Mouse (Mus musculus) fat pad, adult 2 months (tissue): ENCODE measurements around the gene Gngt2.

ENCODE experiments used
- DNase-seq: peaks from one replicate; pipeline ENCODE4 v3.0.0-alpha.2; 2011; ENCODE audit warnings: low read depth, low spot score; ENCODE audit errors: extremely low read depth

Gene Gngt2

DNA sequence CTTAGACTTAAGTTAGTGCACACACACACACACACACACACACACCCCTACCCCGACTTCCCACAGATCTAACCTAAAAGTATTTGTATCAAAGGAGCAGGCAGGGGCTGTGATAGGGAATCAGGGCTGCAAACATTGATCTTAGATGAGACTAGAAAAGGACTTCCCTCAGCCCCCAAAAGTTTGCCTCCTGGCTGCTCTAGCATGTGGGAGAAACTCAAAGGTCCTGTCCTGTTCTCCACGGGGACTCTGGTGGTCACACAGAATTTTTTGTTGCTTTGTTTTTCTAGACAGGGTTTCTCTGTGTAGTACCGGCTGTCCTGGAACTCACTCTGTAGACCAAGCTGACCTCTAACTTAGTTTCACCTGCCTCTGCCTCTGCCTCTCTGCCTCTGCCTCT is 11.4 kb upstream of the Gngt2 start:
- DNase-seq = no peak

DNA sequence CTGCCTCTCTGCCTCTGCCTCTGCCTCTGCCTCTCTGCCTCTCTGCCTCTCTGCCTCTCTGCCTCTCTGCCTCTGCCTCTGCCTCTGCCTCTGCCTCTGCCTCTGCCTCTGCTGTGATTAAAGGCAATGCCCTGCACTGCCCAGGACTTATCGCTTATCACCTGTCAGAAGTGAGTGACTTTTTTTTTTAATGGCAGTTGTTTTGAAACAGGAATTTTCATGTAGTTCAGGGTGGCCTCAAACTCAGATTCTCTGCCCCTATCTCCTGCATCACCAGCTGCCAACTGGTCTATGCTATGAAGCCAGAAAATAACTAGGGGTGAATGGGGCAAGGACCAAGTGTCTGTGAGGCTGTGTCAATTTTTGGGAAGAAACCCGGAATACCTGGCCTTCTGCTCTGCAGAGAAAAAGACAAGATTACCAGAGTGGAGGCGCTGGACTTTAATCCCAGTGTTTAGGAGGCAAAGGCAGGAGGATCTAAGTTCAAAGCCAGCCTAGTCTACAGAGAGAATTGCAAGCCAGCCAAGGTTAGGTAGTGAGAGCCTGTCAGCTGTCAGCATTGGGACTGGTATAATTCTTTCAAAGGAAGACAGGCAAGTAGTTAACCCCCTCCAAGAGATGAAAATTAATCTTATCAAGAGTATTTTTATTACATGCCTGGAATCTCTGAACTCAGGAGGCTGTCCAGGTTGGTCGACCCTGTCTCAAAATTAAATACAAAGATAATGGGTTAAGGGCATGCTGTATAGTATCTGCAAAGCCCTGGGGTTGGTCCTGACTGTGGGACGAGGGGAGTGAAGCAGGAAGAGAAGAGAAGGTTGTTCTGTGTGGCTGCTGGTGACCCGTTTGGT is 10.5 kb upstream of the Gngt2 start:
- no peak for DNase-seq

GRCm38 (mm10) chr11:95827168-95827447 is 9.9 kb upstream of the Gngt2 start:
- no peak for DNase-seq

DNA sequence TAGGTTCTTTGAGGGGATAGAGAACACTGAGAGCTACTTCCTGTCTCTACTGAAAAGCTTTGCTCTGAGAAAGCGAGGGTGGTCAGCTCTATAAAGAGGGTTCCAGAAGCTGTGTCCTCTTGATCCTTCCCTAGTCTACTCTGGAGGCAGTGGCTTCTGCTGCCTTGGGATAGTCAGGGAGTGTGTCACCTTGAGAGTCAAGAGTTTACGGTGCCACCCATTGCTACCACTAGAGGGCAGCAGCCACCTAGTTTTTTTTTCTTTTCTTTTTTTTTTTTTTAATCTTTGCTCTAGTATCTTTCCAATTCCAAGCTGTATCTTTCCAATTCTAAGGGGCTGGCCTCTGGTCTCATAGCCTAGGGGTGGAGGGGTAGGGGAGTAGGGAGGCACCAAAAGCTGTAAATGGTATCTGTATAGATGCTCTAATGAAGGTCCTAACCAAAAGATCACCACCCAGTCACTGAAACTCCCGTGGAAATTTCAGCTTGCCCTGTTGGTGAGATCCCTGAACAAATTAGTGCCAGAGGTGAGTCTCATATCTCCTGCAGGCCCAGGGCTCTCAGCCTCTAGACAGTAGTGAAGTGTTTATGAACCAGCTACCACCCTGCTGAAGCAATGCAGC is 9.4 kb upstream of the Gngt2 start:
- no peak for DNase-seq

DNA sequence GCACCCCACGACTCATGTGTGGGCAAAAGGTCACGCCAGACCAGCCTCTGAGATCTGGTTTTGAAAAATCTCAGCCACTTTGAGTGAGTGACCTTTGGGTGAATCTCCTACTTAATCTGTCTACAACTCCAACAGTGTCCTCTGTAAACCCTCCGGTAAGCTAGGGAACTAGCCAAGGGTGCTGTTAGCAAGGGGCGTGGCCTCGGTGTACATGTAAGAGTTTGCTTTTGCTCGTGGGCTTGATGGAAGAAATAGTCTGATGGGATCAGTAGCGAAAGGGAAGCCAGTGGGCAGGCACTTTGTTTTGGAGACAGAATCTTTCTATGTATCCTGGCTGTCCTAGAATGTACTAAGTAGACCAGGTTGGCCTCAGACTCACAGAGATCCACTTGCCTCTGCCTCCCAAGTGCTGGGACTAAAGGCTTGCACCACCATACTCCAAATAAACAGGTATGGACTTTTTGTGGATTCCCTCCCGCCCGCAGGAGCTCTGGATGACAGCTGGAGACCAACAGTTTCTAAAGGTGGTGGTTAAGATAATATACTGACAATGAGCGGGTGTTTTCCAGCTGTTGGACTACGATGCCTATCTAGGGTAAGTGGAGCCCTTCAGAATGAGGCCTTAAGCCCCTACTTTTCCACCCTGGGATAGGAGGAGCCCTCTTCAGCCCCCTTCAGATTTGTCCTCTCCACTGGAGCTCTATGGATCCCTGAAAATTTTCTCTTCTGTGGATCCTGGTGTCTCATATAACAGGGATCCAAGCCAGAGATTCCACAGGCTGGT is 8.6 kb upstream of the Gngt2 start:
- DNase-seq = no peak

DNA sequence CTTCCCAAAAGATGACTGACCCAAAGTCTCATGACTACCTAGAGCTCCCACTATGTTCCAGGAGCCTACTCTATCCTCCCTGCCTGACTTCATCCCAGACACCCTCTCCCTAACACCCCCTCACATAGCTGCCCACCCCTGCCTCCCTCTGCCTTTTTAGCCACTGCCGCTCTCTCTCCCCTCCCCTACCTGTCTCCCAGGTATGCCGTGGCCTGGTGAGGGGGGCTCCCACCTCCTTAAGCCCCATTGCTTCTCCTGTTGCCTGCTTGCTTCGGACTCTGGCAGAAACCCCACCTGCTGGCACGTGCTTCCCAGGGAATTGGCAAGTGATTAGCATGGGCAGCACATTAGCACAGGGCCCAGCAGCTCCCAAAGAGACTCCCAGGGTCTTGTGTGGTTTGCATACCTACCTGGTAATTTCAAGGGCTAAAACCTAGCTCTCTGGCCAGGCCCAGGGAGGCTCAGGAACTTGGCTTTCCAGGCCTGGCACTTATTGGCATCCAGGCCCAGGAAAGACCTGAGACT is 7.4 kb upstream of the Gngt2 start:
- no peak for DNase-seq

GRCm38 (mm10) chr11:95830411-95831275 is 6.4 kb upstream of the Gngt2 start:
- no peak for DNase-seq

- no peak for DNase-seq
Observed at GRCm38 (mm10) chr11:95831276-95831619, 5.8 kb upstream of the Gngt2 start.

DNA sequence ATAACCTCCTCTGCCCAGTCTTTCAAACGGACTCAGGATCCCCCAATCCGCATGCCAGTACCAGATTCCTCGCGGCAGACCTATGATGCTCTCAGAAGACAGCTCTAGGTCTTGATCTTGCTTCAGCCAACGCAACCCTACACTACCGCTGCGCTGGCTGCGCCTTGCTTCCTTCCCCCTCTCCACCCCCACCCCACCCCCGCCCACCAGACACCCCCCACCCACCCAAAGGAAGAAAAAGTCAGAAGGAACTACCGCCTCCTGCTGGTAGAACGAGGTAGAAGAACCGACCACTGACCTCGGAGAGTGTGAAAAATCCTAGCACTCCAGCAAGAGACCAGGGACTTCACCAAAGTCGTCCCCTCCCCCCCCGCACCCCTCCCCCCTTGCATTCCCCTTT is 5.4 kb upstream of the Gngt2 start:
- DNase-seq = no peak

DNA sequence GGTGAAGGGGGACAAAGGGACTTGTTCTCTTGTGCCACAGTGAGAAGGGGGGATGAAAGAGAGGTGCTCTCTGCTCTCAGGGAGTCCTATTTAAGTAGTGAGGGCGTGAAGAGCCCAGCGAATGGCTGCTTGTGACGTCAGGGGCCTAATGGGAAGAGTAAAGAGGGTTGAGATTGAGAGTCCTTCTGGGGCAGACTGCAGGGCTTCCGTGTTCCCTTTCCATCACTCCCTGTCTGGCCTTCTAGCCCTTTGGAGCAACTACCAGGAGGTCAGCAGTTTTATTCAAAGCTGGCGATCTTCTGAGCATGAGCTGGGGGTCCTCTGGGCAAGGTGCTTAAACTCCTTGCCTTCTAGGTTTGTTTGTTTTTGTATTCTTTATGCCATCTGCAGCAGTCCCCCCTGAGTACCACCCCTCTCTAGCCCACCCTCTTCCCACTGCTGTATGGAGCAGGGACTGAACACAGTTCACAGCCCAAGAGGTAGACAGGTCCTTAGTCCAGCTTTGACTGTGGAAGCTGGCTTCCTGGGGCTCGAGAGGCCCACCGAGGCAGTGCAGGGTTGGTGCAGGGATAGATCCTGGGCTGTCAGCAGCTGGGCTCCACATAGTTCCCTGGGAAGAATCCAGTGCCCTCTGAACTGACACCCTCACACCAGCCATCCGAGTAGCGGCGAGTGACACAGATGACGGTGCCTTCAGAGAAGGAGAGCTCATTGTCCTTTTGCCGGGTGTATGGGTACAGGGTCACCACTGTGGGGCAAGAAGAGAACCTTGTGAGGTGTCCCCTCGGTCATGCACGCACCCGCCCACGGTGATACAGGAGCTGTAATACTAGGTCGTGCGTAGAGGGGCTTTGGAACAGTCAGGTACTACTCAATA is 4.6 kb upstream of the Gngt2 start:
- no peak for DNase-seq

DNA sequence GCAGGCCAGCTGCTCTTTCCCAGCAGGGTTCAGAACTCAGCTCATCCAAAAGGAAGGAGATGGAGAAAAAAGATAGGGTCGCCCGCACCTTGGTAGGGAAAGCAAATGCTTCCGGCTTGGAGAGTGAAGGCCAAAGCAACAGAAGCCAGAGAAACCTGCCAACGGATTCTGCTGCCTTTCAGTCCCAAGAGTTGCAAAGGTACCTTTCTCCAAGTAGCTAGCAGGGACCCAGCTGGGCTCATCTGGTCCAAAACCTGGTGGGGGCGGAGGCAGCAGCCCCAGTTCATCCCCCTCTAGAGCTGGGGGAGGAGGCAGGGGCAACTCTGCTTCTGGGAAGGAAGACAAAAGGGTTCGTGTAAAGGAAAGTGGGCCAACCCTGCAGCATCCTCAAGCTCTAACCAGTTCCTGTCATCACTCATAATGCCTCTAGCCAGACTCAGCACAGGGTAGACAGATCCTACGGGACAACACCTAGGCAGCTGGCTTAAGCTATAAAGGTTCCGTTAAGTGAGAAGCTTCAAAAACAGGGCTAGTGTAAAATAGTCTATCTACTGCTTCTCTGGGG is 3.9 kb upstream of the Gngt2 start:
- DNase-seq = no peak

DNA sequence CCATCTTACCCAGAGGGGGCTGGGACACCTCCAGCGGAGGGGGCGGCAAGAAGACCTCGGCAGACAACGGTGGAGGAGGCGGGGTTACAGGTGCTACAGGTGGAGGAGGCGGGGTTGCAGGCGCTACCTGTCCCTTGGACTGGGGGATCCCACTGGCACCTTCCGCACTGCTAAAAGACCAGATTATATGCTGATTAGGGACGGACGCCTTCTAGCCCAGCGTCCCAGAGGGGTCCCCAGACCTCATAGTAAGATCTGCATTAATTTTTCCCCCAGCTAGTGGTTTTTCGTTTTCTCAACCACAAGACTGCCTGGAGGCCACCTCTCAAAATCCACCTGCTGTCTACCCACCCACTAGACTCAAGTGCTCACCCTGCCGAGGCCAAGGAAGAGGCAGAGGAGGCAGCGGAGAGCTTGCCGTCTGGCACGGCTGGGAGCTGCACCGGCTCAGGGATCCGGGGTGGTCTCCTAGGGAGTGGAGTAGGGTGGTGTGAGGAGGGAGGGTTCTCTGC is 3.3 kb upstream of the Gngt2 start:
- DNase-seq = no peak

DNA sequence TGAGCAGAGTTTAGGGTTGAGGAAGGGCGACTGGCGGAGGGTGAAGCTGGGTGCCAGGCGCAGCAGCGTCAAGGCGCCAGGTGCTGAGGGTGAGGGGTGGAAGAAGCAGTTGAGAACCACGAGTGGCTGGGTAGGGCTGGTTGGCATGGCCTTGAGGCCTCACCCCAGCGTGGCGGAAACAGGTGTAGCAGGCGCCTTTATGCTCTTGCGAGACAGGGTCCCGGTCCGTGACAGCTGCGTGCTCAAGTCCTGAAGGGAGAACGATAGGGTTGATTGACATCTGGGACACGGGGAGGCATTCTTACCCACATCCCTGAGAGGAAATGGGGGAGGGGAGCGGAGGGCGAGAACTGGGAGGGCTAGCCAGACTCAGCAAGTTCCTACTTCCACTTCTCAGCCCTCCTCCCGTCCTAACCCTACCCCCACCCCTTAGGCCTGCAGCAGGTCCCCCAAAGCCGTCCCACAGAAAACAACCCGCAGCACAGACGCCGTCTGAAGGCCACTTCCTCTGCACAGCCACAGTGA is 2.8 kb upstream of the Gngt2 start:
- no peak for DNase-seq

GRCm38 (mm10) chr11:95834742-95835710 is 2.0 kb upstream of the Gngt2 start:
- DNase-seq = no peak

GRCm38 (mm10) chr11:95835832-95836231 is 1.2 kb upstream of the Gngt2 start:
- DNase-seq = no peak

DNA sequence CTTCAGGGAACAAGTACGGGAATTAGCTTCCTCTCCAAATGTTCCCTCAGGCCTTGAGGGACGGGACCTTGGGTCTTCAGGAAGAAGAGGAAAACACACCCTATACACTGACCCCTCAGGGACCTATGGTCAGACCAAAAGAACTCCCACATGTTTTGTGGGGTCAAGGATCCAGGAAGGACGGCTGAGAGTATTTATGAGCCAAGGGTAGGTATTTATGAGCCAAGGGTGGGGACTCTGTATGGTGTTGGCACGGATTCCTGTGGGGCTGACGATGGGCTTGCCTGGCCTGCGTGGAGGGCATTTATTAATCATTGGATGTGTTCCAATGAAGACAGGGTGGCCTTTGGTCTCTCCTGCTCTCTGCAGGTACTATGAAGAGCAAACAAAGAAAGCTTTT is 583 bp upstream of the Gngt2 start:
- DNase-seq = no peak

DNA sequence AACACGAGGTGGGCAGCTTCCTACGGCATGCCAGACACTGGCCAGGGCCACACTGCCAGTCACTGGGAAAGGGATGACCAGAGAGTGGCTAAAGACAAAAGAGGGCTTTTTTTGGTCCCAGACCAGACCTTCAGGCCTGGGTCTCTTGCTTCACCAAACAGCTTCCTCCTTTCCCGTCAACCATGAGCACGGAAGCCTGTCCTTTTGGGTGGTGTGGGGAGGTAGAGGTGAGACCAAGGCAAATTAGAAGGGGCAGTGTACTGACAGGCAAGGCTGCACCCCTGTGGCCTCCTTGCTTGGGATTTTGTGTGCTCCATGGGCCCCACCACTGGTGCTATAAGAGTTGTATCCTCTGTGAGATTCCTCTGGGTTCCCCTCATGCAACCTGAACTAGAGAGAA is 1.6 kb downstream of the Gngt2 start:
- no peak for DNase-seq
